Mouse (Mus musculus) embryonic facial prominence, embryonic 10.5 days (tissue): ENCODE results near the gene Zbtb42. TPM values are rescaled to one million over a fixed set of nuclear protein-coding genes. Genes with fewer than 3 reads are reported as not detected.

Experiments
- DNase-seq: peaks from one replicate; pipeline ENCODE4 v3.0.0-alpha.2; 2017; ENCODE audit warnings: low spot score
- H3K27ac ChIP-seq: fragments of 300-500 bp; sonication (generic); replicated peaks from 2 replicates; pipeline ENCODE4 v1.5.1; 2016; ENCODE audit warnings: mild to moderate bottlenecking
- H3K27me3 ChIP-seq: fragments of 300-500 bp; sonication (generic); replicated peaks from 2 replicates; pipeline ENCODE4 v1.6.1; 2016; ENCODE audit warnings: low read depth, mild to moderate bottlenecking; ENCODE audit not compliant: poor library complexity, severe bottlenecking
- H3K36me3 ChIP-seq: fragments of 300-500 bp; sonication (generic); replicated peaks from 2 replicates; pipeline ENCODE4 v1.6.1; 2016; ENCODE audit warnings: mild to moderate bottlenecking, moderate library complexity
- H3K4me1 ChIP-seq: fragments of 300-500 bp; sonication (generic); 2 replicates; pipeline ENCODE4 v1.6.1; 2016
- H3K4me3 ChIP-seq: fragments of 300-500 bp; sonication (generic); 2 replicates; pipeline ENCODE4 v1.5.1; 2016; ENCODE audit warnings: mild to moderate bottlenecking, moderate library complexity
- H3K9me3 ChIP-seq: fragments of 300-500 bp; sonication (generic); 2 replicates; pipeline ENCODE4 v1.6.1; 2016; ENCODE audit warnings: mild to moderate bottlenecking
- WGBS: fragments of 180-500 bp; shearing (Covaris S2); methylation state at CpG from one replicate; pipeline ENCODE4 v1.1.7; 2016; 5-methylcytosine and 5-hydroxymethylcytosine counted together
- polyA plus RNA-seq: library from polyadenylated mRNA; unstranded; fragments of >200 nt; fragmentation: Nextera tagmentation; extraction: Ambion mirVana; gene quantifications from 2 replicates; pipeline ENCODE4 v1.2.1, GENCODE M21; 2016

Gene Zbtb42
- 4.3 and 4.5 TPM in 2 replicates for polyA plus RNA-seq

DNA sequence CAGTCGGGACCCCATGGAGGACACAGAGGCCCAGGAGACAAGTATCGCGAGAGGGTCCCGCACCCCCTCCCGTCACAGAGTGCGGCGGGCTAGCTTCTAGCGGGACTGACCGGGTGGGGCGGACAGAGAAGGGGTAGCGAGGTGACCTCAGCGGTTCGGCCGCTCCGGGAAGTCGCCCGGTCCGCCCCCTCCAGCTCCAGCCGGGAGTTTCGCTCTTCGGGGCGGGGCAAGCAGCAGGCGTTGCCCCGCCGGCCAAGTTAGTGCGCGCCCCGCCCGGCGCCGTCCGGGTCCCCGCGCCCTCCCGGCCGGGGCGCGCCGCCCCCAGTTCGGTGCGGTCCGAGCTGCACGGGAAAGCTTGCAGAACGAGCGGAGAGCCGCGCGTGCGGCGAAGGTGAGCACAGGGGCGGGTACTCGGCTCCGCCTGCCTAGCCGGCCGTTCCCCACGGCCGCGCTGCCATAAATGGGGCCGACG lies at the start of gene Zbtb42:
Zbtb42 (plus strand) TSS at position 274 of the 472 bp plus-strand sequence.
- H3K4me3 ChIP-seq = peak within 1 kb of the TSS; percentile 74
- H3K9me3 ChIP-seq = no peaks in the 10 kb centered on the region
- H3K27ac ChIP-seq = peak within 1 kb of the TSS; percentile 80
- H3K4me1 ChIP-seq = peaks cover 40% of the 10 kb centered on the region
- peak; percentile 84 for DNase-seq
- WGBS = under 1% methylated on average over 60 of the region's 60 CpGs
- 0 out of 2 replicates have a peak, but pooled peaks cover 4% of the 10 kb centered on the region for H3K36me3 ChIP-seq
- H3K27me3 ChIP-seq = peaks cover 75% of the 10 kb centered on the region

DNA sequence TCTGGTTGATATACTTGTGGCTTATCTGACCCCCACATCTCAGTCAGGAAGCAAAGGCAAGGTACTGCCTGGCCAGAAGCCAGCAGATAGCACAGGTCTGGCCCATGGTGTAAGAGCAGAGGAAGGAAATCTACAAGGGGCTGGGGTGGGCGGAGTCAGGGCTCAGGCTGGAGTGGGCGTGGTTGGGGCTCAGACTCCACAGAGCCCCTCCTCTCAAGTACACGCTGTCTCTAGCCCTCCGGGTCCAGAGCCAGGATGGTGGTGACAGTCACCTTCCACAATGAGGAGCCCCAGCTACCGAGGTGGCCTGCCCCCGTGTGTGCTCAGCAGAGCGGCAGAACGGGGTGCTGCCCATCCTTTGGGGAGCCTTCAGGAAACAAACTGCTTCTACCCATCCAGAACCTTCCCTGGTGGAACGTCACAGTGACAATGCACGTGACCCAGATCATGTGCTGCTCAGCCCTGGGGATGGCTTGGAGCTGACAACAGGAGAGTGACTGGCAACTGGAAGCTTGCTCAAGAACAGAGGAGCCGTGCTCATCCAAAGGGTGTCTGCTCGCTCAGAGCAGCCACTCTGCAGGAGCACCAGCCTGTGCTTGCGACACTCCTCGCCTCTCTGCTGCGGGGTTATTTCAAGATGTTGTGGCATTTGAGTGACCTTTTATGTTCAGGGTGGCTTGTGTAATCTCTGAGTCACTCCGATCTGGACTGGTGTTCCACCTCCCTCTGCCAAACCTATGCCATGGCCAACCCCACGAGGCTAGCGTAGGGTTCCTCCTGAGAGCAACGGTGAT lies 49.5 kb upstream of the Zbtb42 start:
- Histone ChIP-seq H3K4me1 (peaks cover 53% of the 10 kb centered on the region), H3K27me3 (no peaks in the 10 kb centered on the region), H3K36me3 (no peaks in the 10 kb centered on the region), H3K9me3 (no peaks in the 10 kb centered on the region), H3K4me3 (peak overlapping the region; percentile 49), H3K27ac (peak overlapping the region; percentile 60)
- DNase-seq = peak; percentile 83
- 37% methylated on average over 19 of the region's 19 CpGs for WGBS

DNA sequence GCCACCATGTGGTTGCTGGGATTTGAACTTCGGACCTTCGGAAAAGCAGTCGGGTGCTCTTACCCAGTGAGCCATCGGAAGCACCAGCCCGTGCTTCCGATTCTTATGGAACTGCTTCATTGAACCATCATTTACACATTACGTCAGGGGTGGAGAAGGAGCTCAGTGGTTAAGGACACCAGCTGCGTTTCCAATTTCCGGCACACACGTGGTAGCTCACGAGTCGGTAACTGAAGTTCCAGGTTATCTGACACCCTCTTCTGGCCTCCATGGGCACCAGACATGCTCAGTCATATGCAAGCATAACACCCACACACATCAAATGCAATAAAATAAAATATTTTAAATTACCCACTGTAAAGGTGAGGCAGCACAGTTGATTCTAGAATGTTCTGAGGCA lies 48.6 kb upstream of the Zbtb42 start:
- WGBS = 93% methylated on average over 12 of the region's 12 CpGs
- Histone ChIP-seq H3K27me3 (no peaks in the 10 kb centered on the region), H3K9me3 (no peaks in the 10 kb centered on the region)

GRCm38 (mm10) chr12:112630796-112631195 lies 47.8 kb upstream of the Zbtb42 start:
- H3K27ac ChIP-seq = no peak overlapping the region
- 72% methylated on average over 5 of the region's 5 CpGs for WGBS
- no peaks in the 10 kb centered on the region for H3K9me3 ChIP-seq
- H3K27me3 ChIP-seq = no peaks in the 10 kb centered on the region
- no peaks in the 10 kb centered on the region for H3K36me3 ChIP-seq
- no peak overlapping the region for H3K4me3 ChIP-seq
- H3K4me1 ChIP-seq = peaks cover 49% of the 10 kb centered on the region
- no peak for DNase-seq

More for the DNA sequence above, 48.6 kb upstream of the Zbtb42 start:
- Histone ChIP-seq H3K4me1 (peaks cover 49% of the 10 kb centered on the region), H3K4me3 (no peak overlapping the region), H3K36me3 (no peaks in the 10 kb centered on the region), H3K27ac (no peak overlapping the region)
- DNase-seq = no peak

DNA sequence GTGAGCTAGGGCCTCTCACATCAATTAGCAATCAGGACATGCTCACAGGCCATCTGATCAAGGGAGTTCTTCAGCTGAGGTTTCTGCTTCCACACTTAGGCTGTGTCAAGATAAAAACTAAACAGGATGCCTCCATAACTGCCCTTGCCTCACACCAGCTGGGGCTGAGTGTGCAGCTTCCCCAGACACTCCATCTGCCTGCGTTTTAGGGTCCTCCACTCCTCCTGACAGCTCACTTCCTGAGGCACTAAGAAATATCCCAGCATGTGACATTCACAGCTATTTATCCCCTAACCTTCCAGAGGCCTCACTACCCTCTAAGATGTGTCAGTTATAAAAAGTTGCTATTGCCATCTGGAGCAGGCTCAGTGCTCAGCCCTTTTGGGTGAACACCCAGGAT lies 47.2 kb upstream of the Zbtb42 start:
- Histone ChIP-seq H3K36me3 (no peaks in the 10 kb centered on the region), H3K27ac (no peak overlapping the region), H3K9me3 (no peaks in the 10 kb centered on the region), H3K4me3 (no peak overlapping the region), H3K4me1 (peaks cover 42% of the 10 kb centered on the region), H3K27me3 (no peaks in the 10 kb centered on the region)
- 62% methylated on average over 1 of the region's 1 CpGs for WGBS
- no peak for DNase-seq

DNA sequence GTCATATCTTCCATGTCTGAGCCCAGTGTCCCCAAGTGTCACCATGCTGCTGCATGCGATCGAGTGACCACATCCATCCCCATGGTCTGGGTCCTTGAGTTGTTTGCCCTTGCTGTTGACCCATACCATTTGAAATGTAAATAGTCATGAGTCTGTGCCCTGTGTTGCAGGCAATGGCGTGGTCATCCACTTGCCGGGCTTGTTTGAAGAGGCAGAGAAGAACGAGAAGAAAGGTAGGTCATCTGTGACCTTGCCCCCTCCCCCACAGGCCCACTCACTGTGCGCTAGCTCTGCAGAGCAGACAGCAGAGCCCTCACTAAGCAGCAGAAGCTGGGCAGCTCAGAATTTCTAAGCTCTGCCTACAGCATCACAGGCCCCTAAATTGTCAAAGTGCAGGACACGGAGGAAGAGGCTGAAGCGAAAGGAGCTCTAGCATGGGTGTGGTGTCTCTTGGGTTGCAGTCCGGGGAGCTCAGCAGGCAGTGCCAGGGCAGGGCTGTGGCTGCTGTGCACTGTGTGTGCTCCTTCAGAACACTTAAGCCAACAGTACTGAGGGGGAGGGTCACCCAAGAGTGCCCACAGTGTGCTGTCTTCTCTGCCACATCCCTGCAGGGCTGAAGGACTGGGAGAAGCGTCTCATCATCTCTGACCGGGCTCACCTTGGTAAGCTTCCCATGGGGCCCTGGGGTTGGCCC lies 46.4 kb upstream of the Zbtb42 start:
- 77% methylated on average over 11 of the region's 11 CpGs for WGBS
- peaks cover 40% of the 10 kb centered on the region for H3K4me1 ChIP-seq
- no peak overlapping the region; the same call in 1 of the 2 replicates for H3K27ac ChIP-seq
- no peak overlapping the region for H3K4me3 ChIP-seq
- no peaks in the 10 kb centered on the region for H3K27me3 ChIP-seq
- H3K9me3 ChIP-seq = no peaks in the 10 kb centered on the region
- no peak for DNase-seq
- H3K36me3 ChIP-seq = no peaks in the 10 kb centered on the region

- Histone ChIP-seq H3K4me1 (peaks cover 40% of the 10 kb centered on the region), H3K27ac (no peak overlapping the region; the same call in 1 of the 2 replicates), H3K36me3 (no peaks in the 10 kb centered on the region), H3K4me3 (no peak overlapping the region), H3K27me3 (no peaks in the 10 kb centered on the region), H3K9me3 (no peaks in the 10 kb centered on the region)
- no peak for DNase-seq
- WGBS = 85% methylated on average over 5 of the region's 5 CpGs
Measured at GRCm38 (mm10) chr12:112632907-112633306, 45.7 kb upstream of the Zbtb42 start.

DNA sequence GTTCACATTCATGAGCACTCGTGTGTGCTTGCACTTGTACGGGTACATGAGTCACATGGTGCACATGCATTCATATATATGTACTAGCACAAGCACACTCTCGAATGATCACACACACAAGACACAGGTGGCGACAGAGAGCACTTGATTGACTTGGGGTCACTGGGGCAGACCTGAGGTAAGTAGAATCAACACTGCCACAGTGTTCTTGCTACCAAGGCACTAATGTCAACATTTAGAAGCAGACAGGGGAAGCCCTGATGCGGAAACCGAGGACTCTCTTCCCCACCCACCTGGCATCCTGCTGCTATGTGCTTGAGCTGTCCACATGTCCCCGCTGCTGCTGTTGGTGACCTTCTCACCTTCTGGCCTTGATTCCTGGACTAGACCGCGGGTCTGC lies 44.9 kb upstream of the Zbtb42 start:
- DNase-seq = no peak
- H3K9me3 ChIP-seq = no peaks in the 10 kb centered on the region
- no peaks in the 10 kb centered on the region for H3K27me3 ChIP-seq
- peaks cover 33% of the 10 kb centered on the region for H3K4me1 ChIP-seq
- H3K4me3 ChIP-seq = no peak overlapping the region
- 67% methylated on average over 9 of the region's 9 CpGs for WGBS
- H3K27ac ChIP-seq = no peak overlapping the region
- H3K36me3 ChIP-seq = no peaks in the 10 kb centered on the region

- 90% methylated on average over 10 of the region's 10 CpGs for WGBS
- Histone ChIP-seq H3K27me3 (no peaks in the 10 kb centered on the region), H3K36me3 (no peaks in the 10 kb centered on the region), H3K4me3 (no peak overlapping the region), H3K4me1 (peaks cover 4% of the 10 kb centered on the region; the same call in 1 of the 2 replicates), H3K27ac (no peak overlapping the region), H3K9me3 (no peaks in the 10 kb centered on the region)
- DNase-seq = no peak
Measured at GRCm38 (mm10) chr12:112639526-112639925, 39.1 kb upstream of the Zbtb42 start.

DNA sequence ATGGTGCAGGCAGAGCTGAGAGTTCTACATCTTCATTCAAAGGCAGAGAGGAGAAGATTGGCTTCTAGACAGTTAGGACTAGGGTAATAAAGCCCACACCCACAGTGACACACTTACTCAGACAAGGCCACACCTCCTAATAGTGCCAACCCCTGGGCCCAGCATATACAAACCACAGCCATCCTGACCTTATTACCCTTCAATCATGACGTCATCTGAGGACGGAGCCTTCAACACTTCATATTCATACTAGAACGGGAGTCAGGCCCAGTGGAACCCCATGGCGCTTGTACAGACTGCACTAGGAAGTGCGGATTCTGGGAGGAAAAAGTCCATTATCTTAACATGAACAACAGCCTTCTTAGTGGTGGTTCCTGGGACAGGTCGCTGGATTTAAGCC lies 35.5 kb upstream of the Zbtb42 start:
- Histone ChIP-seq H3K4me3 (no peak overlapping the region), H3K36me3 (peaks cover 15% of the 10 kb centered on the region), H3K9me3 (no peaks in the 10 kb centered on the region), H3K4me1 (peaks cover 21% of the 10 kb centered on the region), H3K27me3 (no peaks in the 10 kb centered on the region), H3K27ac (no peak overlapping the region)
- WGBS = 91% methylated on average over 6 of the region's 6 CpGs
- no peak for DNase-seq

- DNase-seq = peak; percentile 100
- Histone ChIP-seq H3K4me3 (peak within 1 kb of the TSS; percentile 90), H3K9me3 (no peaks in the 10 kb centered on the region), H3K27ac (peak within 1 kb of the TSS; percentile 91), H3K36me3 (peaks cover 27% of the 10 kb centered on the region), H3K27me3 (no peaks in the 10 kb centered on the region), H3K4me1 (peaks cover 21% of the 10 kb centered on the region)
- 3% methylated on average over 46 of the region's 46 CpGs for WGBS
Measured at GRCm38 (mm10) chr12:112644180-112644854, 34.3 kb upstream of the Zbtb42 start, which contains the start of gene Siva1. Gene Siva1, plus strand, starts transcription at chr12:112644679.

GRCm38 (mm10) chr12:112644855-112645506 lies 33.6 kb upstream of the Zbtb42 start:
- H3K27me3 ChIP-seq = no peaks in the 10 kb centered on the region
- WGBS = under 1% methylated on average over 75 of the region's 75 CpGs
- H3K9me3 ChIP-seq = no peaks in the 10 kb centered on the region
- no peak for DNase-seq
- peak overlapping the region; percentile 91 for H3K27ac ChIP-seq
- peak overlapping the region; percentile 90 for H3K4me3 ChIP-seq
- H3K36me3 ChIP-seq = peaks cover 33% of the 10 kb centered on the region
- peaks cover 21% of the 10 kb centered on the region for H3K4me1 ChIP-seq
